Mouse (Mus musculus): ENCODE results near the gene Sh2d7. TPM values are rescaled to one million over a fixed set of nuclear protein-coding genes. Genes with fewer than 3 reads are reported as not detected.

Gene Sh2d7
- 0.04 TPM in 1 of 2 replicates, not detected in the other for polyA plus RNA-seq (2012; rRNA removed)

- DNase-seq (ENCODE audit: low read depth): no peak
Observed at GRCm38 (mm10) chr9:54538684-54539083, at the start of gene Sh2d7. TSS of gene Sh2d7 (plus strand) at chr9:54538984.

- no peak for DNase-seq (ENCODE audit: low read depth)
Observed at GRCm38 (mm10) chr9:54489599-54489998, 49.2 kb upstream of the Sh2d7 start.

- no peak for DNase-seq (ENCODE audit: low read depth)
Observed at GRCm38 (mm10) chr9:54490431-54490830, 48.4 kb upstream of the Sh2d7 start.

- DNase-seq (ENCODE audit: low read depth): no peak
Observed at GRCm38 (mm10) chr9:54499291-54499690, 39.5 kb upstream of the Sh2d7 start.

- no peak for DNase-seq (ENCODE audit: low read depth)
Observed at GRCm38 (mm10) chr9:54499791-54500190, 39.0 kb upstream of the Sh2d7 start.

GRCm38 (mm10) chr9:54500832-54501452, 37.8 kb upstream of the Sh2d7 start:
- no peak for DNase-seq (ENCODE audit: low read depth)

- DNase-seq (ENCODE audit: low read depth): no peak
Observed at GRCm38 (mm10) chr9:54501453-54502110, 37.2 kb upstream of the Sh2d7 start, which contains the start of gene Dmxl2. TSS of gene Dmxl2 (minus strand) at chr9:54501626.

- no peak for DNase-seq (ENCODE audit: low read depth)
Observed at GRCm38 (mm10) chr9:54502111-54502495, 36.7 kb upstream of the Sh2d7 start.

GRCm38 (mm10) chr9:54502873-54503272, 35.9 kb upstream of the Sh2d7 start:
- no peak for DNase-seq (ENCODE audit: low read depth)

- no peak for DNase-seq (ENCODE audit: low read depth)
Observed at GRCm38 (mm10) chr9:54515991-54516390, 22.8 kb upstream of the Sh2d7 start.

GRCm38 (mm10) chr9:54518921-54519320, 19.9 kb upstream of the Sh2d7 start:
- no peak for DNase-seq (ENCODE audit: low read depth)

GRCm38 (mm10) chr9:54520286-54520685, 18.5 kb upstream of the Sh2d7 start:
- no peak for DNase-seq (ENCODE audit: low read depth)

GRCm38 (mm10) chr9:54527694-54528093, 11.1 kb upstream of the Sh2d7 start:
- no peak for DNase-seq (ENCODE audit: low read depth)

- DNase-seq (ENCODE audit: low read depth): no peak
Observed at GRCm38 (mm10) chr9:54529950-54530349, 8.8 kb upstream of the Sh2d7 start.

GRCm38 (mm10) chr9:54530836-54531235, 7.9 kb upstream of the Sh2d7 start:
- DNase-seq (ENCODE audit: low read depth): no peak

- DNase-seq (ENCODE audit: low read depth): no peak
Observed at GRCm38 (mm10) chr9:54531421-54531820, 7.4 kb upstream of the Sh2d7 start.

- peak; percentile 86 for DNase-seq (ENCODE audit: low read depth)
Observed at GRCm38 (mm10) chr9:54532926-54533325, 5.9 kb upstream of the Sh2d7 start.

GRCm38 (mm10) chr9:54533975-54534374, 4.8 kb upstream of the Sh2d7 start:
- DNase-seq (ENCODE audit: low read depth): no peak

GRCm38 (mm10) chr9:54536236-54536635, 2.5 kb upstream of the Sh2d7 start:
- no peak for DNase-seq (ENCODE audit: low read depth)

- no peak for DNase-seq (ENCODE audit: low read depth)
Observed at GRCm38 (mm10) chr9:54537030-54537429, 1.8 kb upstream of the Sh2d7 start.

- DNase-seq (ENCODE audit: low read depth): no peak
Observed at GRCm38 (mm10) chr9:54537480-54537879, 1.3 kb upstream of the Sh2d7 start.

- DNase-seq (ENCODE audit: low read depth): no peak
Observed at GRCm38 (mm10) chr9:54538244-54538643, 540 bp upstream of the Sh2d7 start.

GRCm38 (mm10) chr9:54540801-54541200, 2.0 kb downstream of the Sh2d7 start:
- DNase-seq (ENCODE audit: low read depth): no peak

Measured in gonadal fat pad, adult 2 months (tissue).